Mouse (Mus musculus) myocyte (in vitro differentiated cells): ENCODE results near the gene Ppp2r5e. TPM values are rescaled to one million over a fixed set of nuclear protein-coding genes. Genes with fewer than 3 reads are reported as not detected.

Source experiments
- H3K27me3 ChIP-seq: one replicate; pipeline ENCODE4 v1.6.1; 2011; ENCODE audit not compliant: control insufficient read depth, insufficient read depth, insufficient read length
- H3K36me3 ChIP-seq: one replicate; pipeline ENCODE4 v1.6.1; 2011; ENCODE audit not compliant: control insufficient read depth, insufficient read depth
- H3K4me2 ChIP-seq: one replicate; pipeline ENCODE4 v1.6.1; 2011; ENCODE audit warnings: low read depth, control low read depth
- H3K4me3 ChIP-seq: one replicate; pipeline ENCODE4 v1.5.1; 2011; ENCODE audit warnings: mild to moderate bottlenecking, control low read depth, moderate library complexity
- H3K79me2 ChIP-seq: one replicate; pipeline ENCODE4 v1.6.1; 2011; ENCODE audit not compliant: control insufficient read depth, insufficient read depth
- H3ac ChIP-seq: one replicate; pipeline ENCODE4 v1.6.1; 2011; ENCODE audit not compliant: control insufficient read depth, insufficient read length
- CEBPB ChIP-seq: IDR thresholded peaks from 2 replicates; pipeline ENCODE4 v1.6.1; 2011; ENCODE audit warnings: mild to moderate bottlenecking, moderate library complexity; ENCODE audit not compliant: poor library complexity, insufficient read depth, severe bottlenecking
- E2F4 ChIP-seq: IDR thresholded peaks from one replicate; pipeline ENCODE4 v1.6.1; 2011; ENCODE audit warnings: mild to moderate bottlenecking, control low read depth, moderate library complexity; ENCODE audit not compliant: insufficient read depth
- MAX ChIP-seq: IDR thresholded peaks from one replicate; pipeline ENCODE4 v1.6.1; 2011; ENCODE audit warnings: low read depth, mild to moderate bottlenecking, control low read depth
- MYOD1 ChIP-seq, 3 experiments: IDR thresholded peaks; one replicate each; pipeline ENCODE4 v1.6.1; 2011; ENCODE audit warnings: control low read depth in 2 of 3, low read depth in 2 of 3, mild to moderate bottlenecking in 2 of 3, moderate library complexity in 1 of 3; ENCODE audit not compliant: insufficient read length in 2 of 3, control insufficient read depth in 1 of 3
- MYOG ChIP-seq, 3 experiments: IDR thresholded peaks; one replicate each; pipeline ENCODE4 v1.6.1; 2011; ENCODE audit warnings: control low read depth in 2 of 3, low read depth in 2 of 3, mild to moderate bottlenecking in 2 of 3; ENCODE audit not compliant: insufficient read length in 2 of 3, control insufficient read depth in 1 of 3, insufficient read depth in 1 of 3
- POLR2A ChIP-seq: IDR thresholded peaks from one replicate; pipeline ENCODE4 v1.6.1; 2011; ENCODE audit warnings: low read depth, mild to moderate bottlenecking, control low read depth, moderate library complexity; ENCODE audit not compliant: insufficient read length
- POLR2AphosphoS2 ChIP-seq: IDR thresholded peaks from one replicate; pipeline ENCODE4 v1.6.1; 2011; ENCODE audit warnings: low read depth, control low read depth; ENCODE audit not compliant: insufficient read length
- REST ChIP-seq: IDR thresholded peaks from one replicate; pipeline ENCODE4 v1.6.1; 2011; ENCODE audit warnings: mild to moderate bottlenecking, control low read depth, moderate library complexity; ENCODE audit not compliant: insufficient read depth, insufficient read length
- SRF ChIP-seq: IDR thresholded peaks from one replicate; pipeline ENCODE4 v1.6.1; 2011; ENCODE audit warnings: low read depth; ENCODE audit not compliant: control insufficient read depth, insufficient read length
- TCF12 ChIP-seq: IDR thresholded peaks from one replicate; pipeline ENCODE4 v1.6.1; 2011; ENCODE audit warnings: mild to moderate bottlenecking, control low read depth; ENCODE audit not compliant: poor library complexity, insufficient read depth, severe bottlenecking
- TCF3 ChIP-seq: IDR thresholded peaks from one replicate; pipeline ENCODE4 v1.6.1; 2011; ENCODE audit warnings: low read depth, control low read depth; ENCODE audit not compliant: insufficient read length
- USF1 ChIP-seq: IDR thresholded peaks from one replicate; pipeline ENCODE4 v1.6.1; 2011; ENCODE audit warnings: low read depth, mild to moderate bottlenecking, control low read depth, moderate library complexity
- polyA plus RNA-seq: library from polyadenylated mRNA; unstranded; fragments of >200 nt; fragmentation: generic; extraction: Trizol; gene quantifications from one replicate; pipeline ENCODE4 v1.2.1, GENCODE M21; 2012; ENCODE audit warnings: missing spikeins

Gene Ppp2r5e
- polyA plus RNA-seq, 1 experiment, result 15.4 TPM

DNA sequence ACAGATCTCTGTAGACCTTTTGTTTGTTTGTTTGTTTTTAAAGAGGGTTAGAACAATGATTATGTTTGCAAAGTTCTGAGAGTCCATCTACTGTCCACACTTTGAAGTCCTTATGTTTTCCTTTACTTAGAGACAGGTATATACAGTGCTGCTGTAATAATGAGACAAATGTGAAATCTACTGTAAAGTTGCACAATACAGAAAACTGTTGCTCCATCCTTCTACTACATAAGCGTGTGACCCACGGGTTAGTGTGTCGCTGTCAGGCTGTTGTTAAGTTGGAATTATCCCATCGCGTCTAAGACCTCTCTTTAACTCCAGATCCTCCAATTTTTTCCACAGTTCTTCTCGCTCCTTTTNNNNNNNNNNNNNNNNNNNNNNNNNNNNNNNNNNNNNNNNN lies 142.6 kb downstream of the Ppp2r5e start:
- Histone ChIP-seq H3K36me3 (peaks cover 23% of the 10 kb centered on the region), H3ac (no peak overlapping the region), H3K4me2 (no peak overlapping the region), H3K27me3 (no peaks in the 10 kb centered on the region), H3K4me3 (no peak overlapping the region), H3K79me2 (no peaks in the 10 kb centered on the region)
- TF ChIP-seq MYOD1 (IDR thresholded peaks at IDR 0.05; ENCODE audit: control insufficient read depth in 1 of 3, insufficient read length in 2 of 3, low read depth in 2 of 3) (no peak), SRF (no peak), TCF3 (no peak), USF1 (no peak), MAX (no peak), CEBPB (no peak), MYOG (IDR thresholded peaks at IDR 0.05; ENCODE audit: control insufficient read depth in 1 of 3, insufficient read depth in 1 of 3, insufficient read length in 2 of 3, low read depth in 2 of 3) (no peak), POLR2AphosphoS2 (no peak)

DNA sequence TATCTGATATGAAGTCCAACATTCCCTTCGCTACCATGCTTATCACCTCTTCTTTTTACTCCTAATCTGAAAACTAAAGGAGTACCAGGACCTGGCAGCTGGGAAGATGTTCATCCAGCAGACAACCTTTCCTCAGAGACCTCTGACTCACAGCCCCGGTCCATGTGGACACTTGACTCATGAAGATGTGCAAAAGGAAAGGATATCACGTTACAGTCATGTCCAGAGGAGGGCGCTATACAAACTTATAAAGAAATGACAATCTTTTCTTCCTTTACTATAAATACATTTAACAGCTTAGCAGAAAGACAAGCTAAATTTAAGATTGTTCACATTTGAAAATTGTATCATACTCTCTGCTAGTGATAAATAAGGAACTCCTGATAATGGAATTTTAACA lies 143.0 kb downstream of the Ppp2r5e start:
- Histone ChIP-seq H3K79me2 (no peaks in the 10 kb centered on the region), H3ac (no peak overlapping the region), H3K4me2 (no peak overlapping the region), H3K27me3 (no peaks in the 10 kb centered on the region), H3K4me3 (no peak overlapping the region), H3K36me3 (peaks cover 23% of the 10 kb centered on the region)
- TF ChIP-seq MAX (no peak), MYOD1 (IDR thresholded peaks at IDR 0.05; ENCODE audit: control insufficient read depth in 1 of 3, insufficient read length in 2 of 3, low read depth in 2 of 3) (no peak), REST (no peak), E2F4 (no peak), USF1 (no peak), TCF12 (no peak), POLR2A (no peak)

DNA sequence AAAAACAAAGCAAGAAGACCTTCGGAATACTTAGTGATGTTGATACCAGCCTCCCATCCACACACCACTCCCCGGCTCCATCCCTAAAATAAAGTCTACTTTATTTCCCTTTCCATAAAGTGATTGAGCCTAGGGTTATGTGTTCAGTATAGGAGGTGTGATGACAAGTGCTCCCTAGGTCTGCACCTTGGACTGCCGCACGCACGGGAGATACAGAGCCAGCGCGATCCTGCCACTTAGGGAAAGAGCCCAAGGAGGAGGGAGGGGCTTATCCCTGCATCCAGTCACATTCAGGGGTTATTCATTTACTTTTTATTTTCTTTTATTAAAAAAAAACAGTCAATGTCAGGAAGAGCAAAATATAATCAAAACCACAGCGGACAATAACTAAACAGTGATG lies 145.5 kb downstream of the Ppp2r5e start:
- H3K27me3 ChIP-seq, result no peaks in the 10 kb centered on the region
- no peak overlapping the region for H3K4me3 ChIP-seq
- H3K36me3 ChIP-seq, result peaks cover 23% of the 10 kb centered on the region
- H3K79me2 ChIP-seq, result no peaks in the 10 kb centered on the region
- H3ac ChIP-seq, result no peak overlapping the region
- H3K4me2 ChIP-seq, result no peak overlapping the region
- no peak for TF ChIP-seq CEBPB
- no peak for TF ChIP-seq POLR2AphosphoS2
- TF ChIP-seq USF1, result no peak
- no peak for TF ChIP-seq POLR2A
- no peak for TF ChIP-seq E2F4
- no peak for TF ChIP-seq REST
- no peak for TF ChIP-seq SRF
- TF ChIP-seq TCF3, result no peak
- TF ChIP-seq MYOG (IDR thresholded peaks at IDR 0.05; ENCODE audit: control insufficient read depth in 1 of 3, insufficient read depth in 1 of 3, insufficient read length in 2 of 3, low read depth in 2 of 3), result no peak
- TF ChIP-seq MAX, result no peak
- TF ChIP-seq MYOD1 (IDR thresholded peaks at IDR 0.05; ENCODE audit: control insufficient read depth in 1 of 3, insufficient read length in 2 of 3, low read depth in 2 of 3), result no peak
- no peak for TF ChIP-seq TCF12

- Histone ChIP-seq H3ac (no peak overlapping the region), H3K4me3 (no peak overlapping the region), H3K27me3 (no peaks in the 10 kb centered on the region), H3K79me2 (no peaks in the 10 kb centered on the region), H3K4me2 (no peak overlapping the region), H3K36me3 (peaks cover 23% of the 10 kb centered on the region)
- TF ChIP-seq TCF3 (no peak), MYOD1 (IDR thresholded peaks at IDR 0.05; ENCODE audit: control insufficient read depth in 1 of 3, insufficient read length in 2 of 3, low read depth in 2 of 3) (no peak), POLR2AphosphoS2 (no peak), USF1 (no peak), MAX (no peak), SRF (no peak), CEBPB (no peak), POLR2A (no peak), TCF12 (no peak), MYOG (IDR thresholded peaks at IDR 0.05; ENCODE audit: control insufficient read depth in 1 of 3, insufficient read depth in 1 of 3, insufficient read length in 2 of 3, low read depth in 2 of 3) (no peak), E2F4 (no peak)
These were observed 146.0 kb downstream of the Ppp2r5e start for GRCm38 (mm10) chr12:75450011-75450410.

- Histone ChIP-seq H3K79me2 (no peaks in the 10 kb centered on the region), H3K4me2 (no peak overlapping the region), H3K4me3 (no peak overlapping the region), H3K27me3 (no peaks in the 10 kb centered on the region), H3ac (no peak overlapping the region), H3K36me3 (peaks cover 23% of the 10 kb centered on the region)
- no peak for TF ChIP-seq POLR2AphosphoS2
- no peak for TF ChIP-seq CEBPB
These were observed 146.5 kb downstream of the Ppp2r5e start for GRCm38 (mm10) chr12:75449475-75449966.
